Mouse (Mus musculus) layer of hippocampus, adult 2 months (tissue): ENCODE results near the gene Raver1. TPM values are rescaled to one million over a fixed set of nuclear protein-coding genes. Genes with fewer than 3 reads are reported as not detected.

ENCODE experiments used
- DNase-seq, 2 experiments: peaks; one replicate each; pipeline ENCODE4 v3.0.0; 2022; ENCODE audit warnings: low spot score in 2 of 2
- H3K27ac ChIP-seq: fragments of 200-600 bp; 2 replicates; pipeline ENCODE4 v1.8.1; 2022
- H3K4me3 ChIP-seq: fragments of 200-600 bp; 2 replicates; pipeline ENCODE4 v1.8.1; 2022; ENCODE audit warnings: mild to moderate bottlenecking
- CTCF ChIP-seq: fragments of 200-600 bp; conservative IDR thresholded peaks from 2 replicates; pipeline ENCODE4 v1.8.1; 2022; ENCODE audit warnings: antibody characterized with exemption, mild to moderate bottlenecking, moderate library complexity
- total RNA-seq, 2 experiments: library from RNA; stranded (reverse); gene quantifications; 2 replicates each; pipeline ENCODE4 v1.2.3; 2021

Gene Raver1
- total RNA-seq, 2 experiments from 2014 or later = 34.5 to 36.5 TPM

GRCm38 (mm10) chr9:21095958-21096357 is 4.2 kb upstream of the Raver1 start:
- H3K4me3 ChIP-seq = no peak overlapping the region
- no peak for DNase-seq
- H3K27ac ChIP-seq = peak overlapping the region; percentile 88; the same call in 1 of the 2 replicates
- TF ChIP-seq CTCF = no peak

- Histone ChIP-seq H3K4me3 (no peak overlapping the region), H3K27ac (no peak overlapping the region)
- TF ChIP-seq CTCF = no peak
- DNase-seq = no peak
Observed at GRCm38 (mm10) chr9:21093423-21093822, 1.6 kb upstream of the Raver1 start.

DNA sequence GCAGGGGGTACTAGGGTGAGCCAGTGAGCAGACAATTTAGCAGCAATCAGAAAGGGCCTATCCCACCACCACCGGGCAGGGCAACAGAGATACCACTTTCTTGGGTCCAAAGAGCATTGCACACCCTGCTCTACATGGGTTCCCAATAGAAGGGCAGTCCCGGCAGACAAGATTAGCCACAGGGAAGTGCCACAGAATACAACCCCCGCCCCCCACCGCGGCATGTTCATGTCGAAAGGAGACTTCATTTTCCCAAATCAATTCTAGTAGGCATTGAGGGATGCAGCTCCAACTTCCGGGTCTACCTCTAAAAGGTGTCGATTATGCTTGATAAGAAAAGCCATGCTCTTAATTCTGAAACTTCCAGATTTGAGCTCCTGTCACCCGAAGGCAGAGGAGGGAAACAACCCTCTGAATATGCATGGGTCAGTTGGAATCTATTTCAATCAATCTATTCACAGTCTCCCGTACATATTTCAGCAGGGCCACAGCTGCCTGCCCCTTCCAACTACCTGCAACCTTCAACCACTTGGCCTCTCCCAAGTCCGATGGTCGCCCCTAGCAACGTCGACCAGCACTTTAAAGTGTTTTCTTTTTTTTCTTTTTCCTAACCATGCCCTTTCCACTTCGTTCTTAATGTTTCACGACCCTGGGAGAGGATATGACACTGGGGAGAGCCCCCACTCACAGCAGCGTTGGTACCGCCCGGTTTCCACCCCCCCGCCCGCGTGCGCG is 669 bp downstream of the Raver1 start:
- DNase-seq = no peak
- Histone ChIP-seq H3K27ac (peak overlapping the region; percentile 85), H3K4me3 (peak overlapping the region; percentile 86)
- TF ChIP-seq CTCF = no peak

- Histone ChIP-seq H3K27ac (peak overlapping the region; percentile 85), H3K4me3 (peak overlapping the region; percentile 86)
- TF ChIP-seq CTCF = no peak
- no peak for DNase-seq
Observed at GRCm38 (mm10) chr9:21090537-21090936, 1.3 kb downstream of the Raver1 start.

GRCm38 (mm10) chr9:21083324-21083723 is 8.5 kb downstream of the Raver1 start:
- Histone ChIP-seq H3K27ac (peak overlapping the region; percentile 8; the same call in 1 of the 2 replicates), H3K4me3 (no peak overlapping the region)
- DNase-seq = no peak
- TF ChIP-seq CTCF = no peak

GRCm38 (mm10) chr9:21081127-21081526 is 10.7 kb downstream of the Raver1 start:
- H3K27ac ChIP-seq = peak overlapping the region; percentile 46; the same call in 1 of the 2 replicates
- DNase-seq = no peak
- H3K4me3 ChIP-seq = no peak overlapping the region
- no peak for TF ChIP-seq CTCF

- no peak for TF ChIP-seq CTCF
- H3K27ac ChIP-seq = no peak overlapping the region
- H3K4me3 ChIP-seq = no peak overlapping the region
- no peak for DNase-seq
Observed at GRCm38 (mm10) chr9:21075625-21076024, 16.2 kb downstream of the Raver1 start.

GRCm38 (mm10) chr9:21074173-21074572 is 17.6 kb downstream of the Raver1 start:
- Histone ChIP-seq H3K27ac (no peak overlapping the region), H3K4me3 (no peak overlapping the region)
- DNase-seq = no peak
- TF ChIP-seq CTCF = no peak

- H3K27ac ChIP-seq = peak within 1 kb of the TSS; percentile 92
- no peak for TF ChIP-seq CTCF
- DNase-seq = peak; percentile 88 to 89
- H3K4me3 ChIP-seq = peak within 1 kb of the TSS; percentile 96
Observed at GRCm38 (mm10) chr9:21073044-21073840, 18.6 kb downstream of the Raver1 start, which contains the start of the genes Gm49373 and Fdx1l. Gene Gm49373, minus strand, starts transcription at chr9:21073096. Gene Fdx1l, minus strand, starts transcription at chr9:21073614.

DNA sequence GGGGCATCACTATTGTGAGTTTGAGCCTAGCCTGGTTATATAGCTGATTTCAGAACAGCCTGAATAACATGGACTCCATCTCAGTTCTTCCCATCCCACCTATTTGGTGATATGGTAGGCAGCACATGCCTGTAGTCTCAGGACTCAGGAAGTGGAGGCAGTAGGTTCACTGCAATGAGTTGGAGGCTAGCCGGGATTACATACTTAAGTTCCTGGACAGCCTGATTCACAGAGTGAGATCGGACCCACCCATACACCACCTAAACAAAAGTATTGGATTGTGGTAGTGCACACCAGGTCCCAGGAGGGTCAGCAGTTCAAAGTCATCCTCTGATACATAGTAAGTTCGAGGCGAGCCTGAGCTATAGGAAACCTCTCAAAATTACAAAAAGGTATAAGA is 19.2 kb downstream of the Raver1 start:
- no peak for DNase-seq
- H3K27ac ChIP-seq = peak overlapping the region; percentile 92

GRCm38 (mm10) chr9:21067006-21067684 is 24.7 kb downstream of the Raver1 start, which contains the start of gene Zglp1:
Gene Zglp1, minus strand, starts transcription at chr9:21067093.
- Histone ChIP-seq H3K4me3 (no peak within 1 kb of the TSS), H3K27ac (no peak within 1 kb of the TSS)
- no peak for DNase-seq
- TF ChIP-seq CTCF = no peak

More for the DNA sequence above, 19.2 kb downstream of the Raver1 start:
- no peak for TF ChIP-seq CTCF
- H3K4me3 ChIP-seq = peak overlapping the region; percentile 96

DNA sequence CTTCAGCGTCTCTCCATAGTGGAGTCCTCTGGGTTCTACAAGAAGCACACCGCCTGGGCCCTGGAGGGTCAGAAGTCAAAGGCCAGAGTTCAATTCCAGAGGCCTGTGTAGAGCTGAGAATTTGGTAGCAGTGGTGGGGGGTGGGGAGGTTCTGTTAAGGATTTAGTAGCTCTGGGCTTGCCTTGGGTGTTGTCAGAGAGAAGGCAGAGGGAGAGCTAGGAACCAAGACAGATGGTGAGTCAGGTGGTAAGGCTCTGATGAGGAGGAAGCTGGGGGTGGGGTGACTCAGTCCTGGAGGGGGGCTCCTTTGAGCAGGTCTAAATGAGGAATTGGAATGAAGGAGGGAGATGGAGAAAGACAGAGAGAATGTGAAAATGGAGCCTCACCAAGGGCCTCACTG is 28.9 kb downstream of the Raver1 start:
- Histone ChIP-seq H3K4me3 (no peak overlapping the region), H3K27ac (peak overlapping the region; percentile 77)
- no peak for TF ChIP-seq CTCF
- DNase-seq = peak; percentile 54 to 87

DNA sequence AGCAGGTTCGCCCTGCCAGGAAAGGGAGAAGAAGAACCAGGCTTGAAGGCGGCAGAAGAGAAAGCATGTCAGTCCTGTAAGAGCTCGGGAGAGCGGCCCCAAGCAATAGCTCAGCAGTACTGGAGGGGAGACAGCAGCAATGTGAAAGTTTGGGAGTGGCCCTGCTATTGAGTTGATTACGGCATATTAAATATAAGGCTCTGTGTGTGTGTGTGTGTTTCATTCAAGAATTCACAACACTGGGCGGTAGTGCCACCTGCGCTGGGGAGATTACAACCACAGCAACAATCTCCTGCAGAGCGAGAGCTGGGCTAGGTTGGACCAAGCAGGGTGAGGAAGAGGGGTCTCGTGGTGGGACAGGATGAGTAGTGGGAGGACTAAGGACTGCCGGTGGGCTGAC is 40.2 kb downstream of the Raver1 start:
- Histone ChIP-seq H3K4me3 (no peak overlapping the region), H3K27ac (no peak overlapping the region)
- no peak for TF ChIP-seq CTCF
- no peak for DNase-seq
